Mouse (Mus musculus) adrenal gland, adult (tissue): ENCODE measurements around the gene Rhobtb1.

Experiments used
- DNase-seq, 2 experiments: peaks; one replicate each; pipeline ENCODE4 v3.0.0; 2022 to 2023; ENCODE audit warnings: low spot score in 1 of 2; ENCODE audit not compliant: inconsistent age in 2 of 2

Gene Rhobtb1

GRCm38 (mm10) chr10:69313944-69314343 is 162.7 kb downstream of the Rhobtb1 start:
- no peak for DNase-seq

- no peak for DNase-seq
These were observed 167.3 kb downstream of the Rhobtb1 start for GRCm38 (mm10) chr10:69318514-69318913.

- DNase-seq = peak; percentile 73 to 92
These were observed 169.7 kb downstream of the Rhobtb1 start for GRCm38 (mm10) chr10:69320667-69321518.

- DNase-seq = no peak
These were observed 170.3 kb downstream of the Rhobtb1 start for GRCm38 (mm10) chr10:69321519-69322035.

- no peak for DNase-seq
These were observed 172.8 kb downstream of the Rhobtb1 start for GRCm38 (mm10) chr10:69323986-69324385.

- no peak for DNase-seq
These were observed 173.6 kb downstream of the Rhobtb1 start for GRCm38 (mm10) chr10:69324816-69325215.

GRCm38 (mm10) chr10:69326433-69326832 is 175.2 kb downstream of the Rhobtb1 start:
- DNase-seq = peak in 1 of 2 experiments; percentile 61

GRCm38 (mm10) chr10:69327362-69327761 is 176.1 kb downstream of the Rhobtb1 start:
- DNase-seq = no peak

- DNase-seq = no peak
These were observed 176.9 kb downstream of the Rhobtb1 start for GRCm38 (mm10) chr10:69328029-69328655.

GRCm38 (mm10) chr10:69328656-69329046 is 177.4 kb downstream of the Rhobtb1 start:
- no peak for DNase-seq

- no peak for DNase-seq
These were observed 180.0 kb downstream of the Rhobtb1 start for GRCm38 (mm10) chr10:69331231-69331630.

GRCm38 (mm10) chr10:69333212-69333611 is 182.0 kb downstream of the Rhobtb1 start:
- DNase-seq = no peak

GRCm38 (mm10) chr10:69334271-69335194 is 183.3 kb downstream of the Rhobtb1 start:
- DNase-seq = no peak

- no peak for DNase-seq
These were observed 183.9 kb downstream of the Rhobtb1 start for GRCm38 (mm10) chr10:69335195-69335536.

GRCm38 (mm10) chr10:69335611-69336010 is 184.4 kb downstream of the Rhobtb1 start:
- no peak for DNase-seq

- no peak for DNase-seq
These were observed 185.0 kb downstream of the Rhobtb1 start for GRCm38 (mm10) chr10:69336219-69336618.

GRCm38 (mm10) chr10:69340001-69340400 is 188.8 kb downstream of the Rhobtb1 start:
- no peak for DNase-seq
